Mouse (Mus musculus): ENCODE measurements around the gene E2f3. TPM values are rescaled to one million over a fixed set of nuclear protein-coding genes. Genes with fewer than 3 reads are reported as not detected.

Gene E2f3
- total RNA-seq (2014; rRNA removed) (1.7 TPM in 2 replicates), polyA plus RNA-seq (2012; rRNA removed) (1.9 TPM in 2 replicates)

DNA sequence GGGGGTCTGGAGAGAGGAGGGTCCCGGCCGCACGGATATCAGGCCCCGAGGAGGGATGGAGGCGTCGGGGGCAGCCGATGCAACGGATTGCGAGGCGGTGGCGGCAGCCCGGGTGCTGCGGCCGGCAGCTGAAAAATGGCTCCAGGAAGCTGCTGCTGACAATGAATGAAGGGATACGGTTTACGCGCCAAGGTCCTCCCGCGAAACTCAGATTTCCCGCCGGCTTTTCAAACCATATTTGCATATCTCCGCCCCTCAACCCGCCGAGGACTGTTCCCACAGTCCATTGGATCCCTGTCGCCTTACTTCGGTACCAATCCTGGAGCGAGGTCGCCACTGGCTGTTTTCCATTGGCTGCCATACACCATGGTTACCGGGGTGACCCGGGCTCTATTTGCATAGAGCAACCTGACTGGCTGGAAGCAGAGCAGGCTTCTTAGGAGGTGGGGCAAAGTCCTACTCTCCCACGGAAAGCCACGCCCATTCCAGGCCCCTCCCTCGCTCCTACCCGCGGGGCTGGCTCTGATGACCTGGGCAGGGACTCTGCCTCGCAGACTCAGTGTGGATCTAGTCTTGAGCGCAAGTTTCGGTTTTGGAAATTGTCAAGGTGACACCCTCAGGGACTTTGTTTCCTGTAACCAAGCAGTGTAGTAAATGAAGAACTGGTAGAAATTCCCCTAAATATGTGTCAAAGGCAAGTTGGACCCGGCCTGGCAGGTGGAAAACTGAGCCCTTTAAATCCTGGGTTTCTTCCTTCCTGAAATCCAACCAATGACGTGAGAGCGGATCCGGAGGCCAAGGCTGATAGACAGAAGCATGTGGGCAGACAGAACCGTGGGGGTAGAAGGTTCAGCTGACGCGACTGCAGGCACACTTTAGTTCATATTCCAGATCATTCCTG lies at the start of gene E2f3:
Gene E2f3, minus strand, starts transcription at position 209 of the 901 bp plus-strand sequence.
- Histone ChIP-seq H3K9ac (ENCODE audit: low read depth, low read length) (peak within 1 kb of the TSS; percentile 96), H3K4me3 (ENCODE audit: insufficient read depth, low read depth, low read length) (peak within 1 kb of the TSS; percentile 99), H3K27me3 (ENCODE audit: control insufficient read depth, insufficient read depth, low read length) (no peaks in the 10 kb centered on the region), H3K79me2 (ENCODE audit: control insufficient read depth, insufficient read depth, low read length) (peaks cover 3% of the 10 kb centered on the region; the same call in 1 of the 2 replicates), H3K36me3 (ENCODE audit: control insufficient read depth, insufficient read depth, low read length) (no peaks in the 10 kb centered on the region), H3K27ac (replicated peaks; ENCODE audit: insufficient read depth, low read depth, low read length) (peak within 1 kb of the TSS; percentile 78), H3K4me1 (ENCODE audit: control insufficient read depth, insufficient read depth, low read length) (peaks cover 2% of the 10 kb centered on the region)
- DNase-seq (ENCODE audit: extremely low read depth, low read depth, low spot score): peak; percentile 100
- no peak for TF ChIP-seq CTCF (IDR thresholded peaks at IDR 0.05; ENCODE audit: low read depth, low read length)
- 0 out of 2 replicates have a peak, but pooled peaks have one; percentile 25 for TF ChIP-seq POLR2A (IDR thresholded peaks at IDR 0.05; ENCODE audit: extremely low read depth, insufficient read depth, low read length)
- WGBS: under 1% methylated on average over 45 of the region's 45 CpGs

DNA sequence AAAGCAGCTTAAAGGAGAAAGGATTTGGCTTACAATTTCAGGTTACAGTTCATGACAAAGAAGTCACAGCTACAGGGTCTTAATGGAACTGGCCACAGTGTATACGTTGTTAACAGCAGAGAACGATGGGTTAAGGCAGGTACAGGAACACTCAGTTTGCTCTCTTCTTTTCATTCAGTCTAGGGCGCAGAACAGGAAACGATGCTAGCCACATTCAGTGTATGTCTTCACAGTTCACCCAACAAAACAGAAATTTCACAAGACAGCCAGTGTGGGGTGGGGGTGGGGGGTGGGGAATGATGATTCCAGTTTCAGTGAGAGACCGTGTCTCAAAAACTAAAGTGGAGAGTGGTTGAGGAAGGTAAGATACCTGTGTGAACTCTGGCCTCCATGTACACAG lies 48.7 kb upstream of the E2f3 start:
- no peaks in the 10 kb centered on the region for H3K27me3 ChIP-seq (ENCODE audit: control insufficient read depth, insufficient read depth, low read length)
- no peak for TF ChIP-seq CTCF (IDR thresholded peaks at IDR 0.05; ENCODE audit: low read depth, low read length)
- TF ChIP-seq POLR2A (IDR thresholded peaks at IDR 0.05; ENCODE audit: extremely low read depth, insufficient read depth, low read length): no peak
- H3K4me1 ChIP-seq (ENCODE audit: control insufficient read depth, insufficient read depth, low read length): 0 out of 2 replicates have a peak, but pooled peaks cover 3% of the 10 kb centered on the region
- no peaks in the 10 kb centered on the region for H3K36me3 ChIP-seq (ENCODE audit: control insufficient read depth, insufficient read depth, low read length)
- H3K27ac ChIP-seq (replicated peaks; ENCODE audit: insufficient read depth, low read depth, low read length): no peak overlapping the region
- no peak overlapping the region for H3K9ac ChIP-seq (ENCODE audit: low read depth, low read length)
- H3K79me2 ChIP-seq (ENCODE audit: control insufficient read depth, insufficient read depth, low read length): no peaks in the 10 kb centered on the region
- H3K4me3 ChIP-seq (ENCODE audit: insufficient read depth, low read depth, low read length): no peak overlapping the region
- DNase-seq (ENCODE audit: extremely low read depth, low read depth, low spot score): no peak
- 93% methylated on average over 5 of the region's 5 CpGs for WGBS

DNA sequence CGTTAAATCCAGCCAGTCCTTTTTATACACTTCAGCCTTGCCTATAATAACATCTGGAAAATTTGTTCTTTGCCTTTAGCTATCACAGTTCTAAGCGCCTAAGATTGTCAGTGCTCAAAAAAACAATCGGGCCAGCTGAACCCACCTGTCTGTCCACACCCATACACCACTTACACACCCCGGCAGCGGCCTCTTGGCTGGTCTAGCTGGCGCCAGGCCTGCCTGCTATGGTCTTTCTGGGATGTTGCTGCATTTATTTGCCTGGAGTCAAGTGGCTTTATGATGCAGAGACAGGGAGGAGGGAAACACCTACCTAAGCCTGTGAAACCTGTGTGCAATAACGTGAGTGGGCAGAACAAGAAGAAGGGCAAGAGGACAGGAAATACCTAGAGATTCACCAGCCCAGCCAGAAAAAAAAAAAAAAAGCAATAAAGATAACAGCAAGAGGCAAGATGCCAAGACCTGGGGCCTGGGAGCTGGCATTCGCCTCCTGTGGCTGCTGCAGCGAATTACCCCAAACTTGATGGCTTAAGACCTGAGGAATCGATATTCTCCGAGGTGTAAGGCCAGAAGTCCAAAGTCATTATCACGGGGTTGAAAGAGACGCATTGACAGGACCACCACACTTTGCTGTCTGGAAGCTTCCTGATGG lies 45.9 kb upstream of the E2f3 start:
- no peak overlapping the region for H3K27ac ChIP-seq (replicated peaks; ENCODE audit: insufficient read depth, low read depth, low read length)
- H3K79me2 ChIP-seq (ENCODE audit: control insufficient read depth, insufficient read depth, low read length): no peaks in the 10 kb centered on the region
- TF ChIP-seq CTCF (IDR thresholded peaks at IDR 0.05; ENCODE audit: low read depth, low read length): no peak
- no peak for TF ChIP-seq POLR2A (IDR thresholded peaks at IDR 0.05; ENCODE audit: extremely low read depth, insufficient read depth, low read length)

DNA sequence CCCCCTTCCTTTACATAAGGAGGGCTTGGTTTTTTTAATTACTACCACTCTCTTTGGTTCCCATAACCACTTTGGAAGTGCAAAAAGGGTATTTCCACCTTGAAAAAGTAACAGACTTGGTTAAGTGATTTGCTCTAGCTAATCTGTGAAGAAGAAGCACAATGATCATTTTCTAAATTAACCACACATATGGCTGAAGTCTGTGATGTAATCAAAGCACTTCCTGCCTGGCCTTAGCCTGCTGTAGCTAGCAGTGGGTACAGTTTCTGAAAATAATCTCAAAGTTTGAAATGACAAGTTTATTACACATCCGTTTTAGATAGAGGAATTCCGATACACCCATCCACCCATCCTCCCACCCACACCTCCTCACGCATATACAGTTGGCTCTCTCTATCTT lies 42.0 kb upstream of the E2f3 start:
- Histone ChIP-seq H3K79me2 (ENCODE audit: control insufficient read depth, insufficient read depth, low read length) (no peaks in the 10 kb centered on the region), H3K4me3 (ENCODE audit: insufficient read depth, low read depth, low read length) (no peak overlapping the region), H3K36me3 (ENCODE audit: control insufficient read depth, insufficient read depth, low read length) (no peaks in the 10 kb centered on the region), H3K27ac (replicated peaks; ENCODE audit: insufficient read depth, low read depth, low read length) (no peak overlapping the region), H3K4me1 (ENCODE audit: control insufficient read depth, insufficient read depth, low read length) (no peaks in the 10 kb centered on the region), H3K27me3 (ENCODE audit: control insufficient read depth, insufficient read depth, low read length) (no peaks in the 10 kb centered on the region), H3K9ac (ENCODE audit: low read depth, low read length) (no peak overlapping the region)
- 82% methylated on average over 3 of the region's 3 CpGs for WGBS
- DNase-seq (ENCODE audit: extremely low read depth, low read depth, low spot score): no peak
- TF ChIP-seq CTCF (IDR thresholded peaks at IDR 0.05; ENCODE audit: low read depth, low read length): no peak

More for the DNA sequence above, 45.9 kb upstream of the E2f3 start:
- DNase-seq (ENCODE audit: extremely low read depth, low read depth, low spot score): peak; percentile 12
- 74% methylated on average over 13 of the region's 13 CpGs for WGBS
- no peaks in the 10 kb centered on the region for H3K27me3 ChIP-seq (ENCODE audit: control insufficient read depth, insufficient read depth, low read length)
- no peak overlapping the region for H3K9ac ChIP-seq (ENCODE audit: low read depth, low read length)
- no peaks in the 10 kb centered on the region for H3K36me3 ChIP-seq (ENCODE audit: control insufficient read depth, insufficient read depth, low read length)
- 0 out of 2 replicates have a peak, but pooled peaks cover 3% of the 10 kb centered on the region for H3K4me1 ChIP-seq (ENCODE audit: control insufficient read depth, insufficient read depth, low read length)
- no peak overlapping the region for H3K4me3 ChIP-seq (ENCODE audit: insufficient read depth, low read depth, low read length)

DNA sequence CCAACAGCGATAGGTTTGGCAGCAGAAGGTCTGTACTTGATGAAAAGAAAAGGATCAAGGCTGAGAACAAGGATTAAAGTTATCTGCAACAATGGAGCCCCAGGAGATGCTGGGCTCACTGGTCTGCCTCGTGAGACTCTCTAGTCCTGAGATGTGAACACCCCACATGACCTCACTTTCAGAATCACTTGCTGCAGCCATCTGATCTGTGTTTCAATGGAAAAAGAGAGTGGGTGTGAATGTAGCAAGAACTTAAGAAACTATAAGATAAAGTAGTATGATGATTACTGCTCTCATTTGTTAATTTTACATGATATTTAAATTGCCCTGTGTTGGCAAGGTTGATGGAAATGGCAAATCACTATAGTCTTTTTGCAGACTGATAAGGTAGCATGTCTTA lies 36.6 kb upstream of the E2f3 start:
- no peaks in the 10 kb centered on the region for H3K79me2 ChIP-seq (ENCODE audit: control insufficient read depth, insufficient read depth, low read length)
- WGBS: 88% methylated on average over 2 of the region's 2 CpGs
- H3K27ac ChIP-seq (replicated peaks; ENCODE audit: insufficient read depth, low read depth, low read length): no peak overlapping the region
- TF ChIP-seq POLR2A (IDR thresholded peaks at IDR 0.05; ENCODE audit: extremely low read depth, insufficient read depth, low read length) (no peak), CTCF (IDR thresholded peaks at IDR 0.05; ENCODE audit: low read depth, low read length) (no peak)
- H3K4me3 ChIP-seq (ENCODE audit: insufficient read depth, low read depth, low read length): no peak overlapping the region
- no peaks in the 10 kb centered on the region for H3K4me1 ChIP-seq (ENCODE audit: control insufficient read depth, insufficient read depth, low read length)
- no peaks in the 10 kb centered on the region for H3K36me3 ChIP-seq (ENCODE audit: control insufficient read depth, insufficient read depth, low read length)
- DNase-seq (ENCODE audit: extremely low read depth, low read depth, low spot score): no peak
- H3K9ac ChIP-seq (ENCODE audit: low read depth, low read length): no peak overlapping the region
- no peaks in the 10 kb centered on the region for H3K27me3 ChIP-seq (ENCODE audit: control insufficient read depth, insufficient read depth, low read length)
